Mouse (Mus musculus) liver, adult 2 months (tissue): ENCODE results near the gene Krt78. TPM values are rescaled to one million over a fixed set of nuclear protein-coding genes. Genes with fewer than 3 reads are reported as not detected.

ENCODE experiments used
- DNase-seq: peaks from one replicate; pipeline ENCODE4 v3.0.0-alpha.2; 2011; ENCODE audit warnings: low read depth, low spot score; ENCODE audit errors: extremely low read depth
- H3K27ac ChIP-seq: fragments of 200-500 bp; replicated peaks from 2 replicates; pipeline ENCODE4 v1.5.1; 2012; ENCODE audit warnings: low read depth, mild to moderate bottlenecking, control low read depth, inconsistent platforms, low read length; ENCODE audit not compliant: insufficient read depth
- H3K27me3 ChIP-seq: fragments of 200-500 bp; 2 replicates; pipeline ENCODE4 v1.6.1; 2012; ENCODE audit warnings: mild to moderate bottlenecking, moderate library complexity, low read length, inconsistent platforms; ENCODE audit not compliant: control insufficient read depth, insufficient read depth
- H3K36me3 ChIP-seq: fragments of 200-500 bp; 2 replicates; pipeline ENCODE4 v1.6.1; 2012; ENCODE audit warnings: low read length, inconsistent platforms; ENCODE audit not compliant: control insufficient read depth, insufficient read depth
- H3K4me1 ChIP-seq: fragments of 200-500 bp; 2 replicates; pipeline ENCODE4 v1.6.1; 2011; ENCODE audit warnings: low read length; ENCODE audit not compliant: control insufficient read depth, insufficient read depth
- H3K4me3 ChIP-seq: fragments of 200-500 bp; 2 replicates; pipeline ENCODE4 v1.5.1; 2011; ENCODE audit warnings: low read depth, mild to moderate bottlenecking, control low read depth, low read length, moderate library complexity; ENCODE audit not compliant: insufficient read depth
- H3K79me2 ChIP-seq: fragments of 200-500 bp; 2 replicates; pipeline ENCODE4 v1.6.1; 2012; ENCODE audit warnings: inconsistent platforms, mild to moderate bottlenecking, low read length, moderate library complexity; ENCODE audit not compliant: control insufficient read depth, insufficient read depth
- H3K9ac ChIP-seq: fragments of 200-500 bp; 2 replicates; pipeline ENCODE4 v1.6.1; 2012; ENCODE audit warnings: low read depth, mild to moderate bottlenecking, control low read depth, inconsistent platforms, low read length
- CTCF ChIP-seq: fragments of 200-500 bp; IDR thresholded peaks from 2 replicates; pipeline ENCODE4 v1.5.1; 2011; ENCODE audit warnings: low read depth, low read length, control low read depth
- POLR2A ChIP-seq: fragments of 200-500 bp; IDR thresholded peaks from 2 replicates; pipeline ENCODE4 v1.6.1; 2011; ENCODE audit warnings: low read length, control low read depth; ENCODE audit not compliant: insufficient read depth; ENCODE audit errors: extremely low read depth
- WGBS: fragments of 180-500 bp; shearing (Covaris S2); methylation state at CpG from one replicate; pipeline ENCODE4 v1.1.7; 2018; 5-methylcytosine and 5-hydroxymethylcytosine counted together
- polyA plus RNA-seq: library from polyadenylated mRNA; depleted of rRNA; stranded (reverse); fragments of >200 nt; gene quantifications from 2 replicates; pipeline ENCODE4 v1.2.3, GENCODE M21; 2012
- total RNA-seq: library from RNA; depleted of rRNA; stranded (reverse); fragments of >200 nt; gene quantifications from 2 replicates; pipeline ENCODE4 v1.2.3, GENCODE M21; 2014

The Krt78 gene
- total and polyA plus RNA-seq, 2 experiments = not detected

DNA sequence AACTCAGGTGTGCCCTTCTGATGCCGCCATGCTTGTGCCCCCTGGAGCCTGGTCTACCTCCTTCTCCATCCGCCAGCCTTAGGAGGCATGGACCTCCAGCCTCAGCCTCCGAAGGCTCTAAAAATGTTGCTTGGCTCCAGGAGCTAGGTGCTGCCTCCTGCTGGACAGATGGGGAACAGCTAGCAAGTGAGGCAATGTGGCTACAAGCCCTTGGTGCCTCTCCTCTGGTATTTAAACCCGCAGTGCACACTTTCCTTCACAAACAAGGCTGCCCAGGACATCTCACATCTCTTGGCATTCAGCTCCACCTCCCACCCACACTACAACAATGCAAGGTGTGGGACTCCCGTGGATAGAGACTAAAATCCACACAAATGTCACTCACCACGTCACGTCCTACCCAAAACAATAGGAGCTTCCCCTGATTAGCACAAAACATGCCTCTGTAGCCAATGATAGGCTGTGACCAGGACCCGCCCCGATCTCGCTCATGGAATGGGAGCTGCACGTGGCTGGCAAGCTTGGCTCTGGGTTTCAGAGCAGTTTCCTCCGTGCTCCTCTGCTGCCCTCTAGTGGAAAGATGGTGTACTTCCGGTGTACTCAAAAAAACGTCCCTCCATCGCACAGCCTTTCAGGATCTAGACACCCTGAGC lies 30.0 kb upstream of the Krt78 start:
- TF ChIP-seq POLR2A = no peak
- peak; percentile 99 for TF ChIP-seq CTCF
- Histone ChIP-seq H3K9ac (peak overlapping the region; percentile 53), H3K4me1 (no peaks in the 10 kb centered on the region), H3K4me3 (no peak overlapping the region; the same call in 1 of the 2 replicates), H3K79me2 (no peaks in the 10 kb centered on the region), H3K36me3 (no peaks in the 10 kb centered on the region), H3K27me3 (no peaks in the 10 kb centered on the region), H3K27ac (peak overlapping the region; percentile 80)
- 6% methylated on average over 15 of the region's 15 CpGs for WGBS
- DNase-seq = peak; percentile 92

DNA sequence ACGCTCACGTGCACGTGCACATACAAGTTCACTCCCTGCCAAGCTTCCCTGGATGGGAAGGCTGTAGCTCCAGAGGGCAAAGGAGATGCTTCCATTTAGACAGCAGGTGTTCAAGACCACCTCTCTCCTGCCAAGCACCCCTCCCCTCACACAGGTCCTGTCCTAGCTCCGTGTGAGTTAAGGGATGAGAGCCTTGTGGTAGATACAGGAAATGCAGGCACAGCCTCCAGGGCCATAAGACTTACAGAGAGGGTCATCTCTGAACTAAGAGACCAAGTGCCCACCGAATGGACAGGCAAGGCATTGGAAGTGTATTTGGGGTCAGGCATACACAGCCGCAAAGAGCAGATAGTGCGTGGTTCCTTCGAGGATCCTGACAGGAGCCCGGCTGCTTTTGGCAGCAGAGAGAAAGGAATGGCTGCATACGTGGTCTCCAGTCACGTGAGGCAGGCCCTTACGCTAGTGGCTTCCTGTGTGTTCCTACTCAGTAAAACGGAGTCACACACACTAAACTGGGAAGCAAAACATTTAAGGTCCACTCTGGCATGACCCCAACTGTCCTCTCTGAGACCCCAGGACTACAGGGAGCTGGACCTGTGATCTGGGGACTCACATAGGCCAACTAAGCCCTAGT lies 29.3 kb upstream of the Krt78 start:
- Histone ChIP-seq H3K36me3 (no peaks in the 10 kb centered on the region), H3K4me3 (no peak overlapping the region), H3K27ac (no peak overlapping the region; the same call in 1 of the 2 replicates), H3K9ac (peak overlapping the region; percentile 4; the same call in 1 of the 2 replicates), H3K79me2 (no peaks in the 10 kb centered on the region), H3K4me1 (no peaks in the 10 kb centered on the region), H3K27me3 (no peaks in the 10 kb centered on the region)
- no peak for DNase-seq
- no peak for TF ChIP-seq POLR2A
- TF ChIP-seq CTCF = no peak
- 79% methylated on average over 13 of the region's 13 CpGs for WGBS

DNA sequence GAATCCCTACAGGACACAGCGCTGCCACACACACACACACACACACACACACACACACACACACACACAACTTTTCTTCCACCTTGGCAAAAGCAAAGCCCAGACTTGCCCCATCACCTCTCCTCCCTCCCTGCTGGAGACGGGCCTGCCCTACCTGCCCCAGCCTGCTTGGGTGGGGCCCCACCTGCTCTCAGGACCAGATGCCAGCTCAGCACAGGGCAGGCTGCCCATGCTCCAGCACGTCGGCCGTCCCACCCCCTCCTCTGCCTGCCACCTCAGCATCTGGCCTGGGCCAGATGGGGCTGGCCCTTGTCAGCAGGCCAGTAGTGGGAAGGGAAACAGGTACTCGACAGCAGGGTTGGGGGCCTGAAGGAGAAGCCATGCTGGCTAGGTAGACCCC lies 26.8 kb upstream of the Krt78 start:
- Histone ChIP-seq H3K4me3 (no peak overlapping the region), H3K36me3 (no peaks in the 10 kb centered on the region), H3K27ac (0 out of 2 replicates have a peak overlapping the region, but pooled peaks have one; percentile 19), H3K79me2 (no peaks in the 10 kb centered on the region), H3K9ac (no peak overlapping the region), H3K27me3 (no peaks in the 10 kb centered on the region), H3K4me1 (peaks cover 12% of the 10 kb centered on the region)
- WGBS = 47% methylated on average over 6 of the region's 6 CpGs
- TF ChIP-seq POLR2A (no peak), CTCF (no peak)
- DNase-seq = no peak

DNA sequence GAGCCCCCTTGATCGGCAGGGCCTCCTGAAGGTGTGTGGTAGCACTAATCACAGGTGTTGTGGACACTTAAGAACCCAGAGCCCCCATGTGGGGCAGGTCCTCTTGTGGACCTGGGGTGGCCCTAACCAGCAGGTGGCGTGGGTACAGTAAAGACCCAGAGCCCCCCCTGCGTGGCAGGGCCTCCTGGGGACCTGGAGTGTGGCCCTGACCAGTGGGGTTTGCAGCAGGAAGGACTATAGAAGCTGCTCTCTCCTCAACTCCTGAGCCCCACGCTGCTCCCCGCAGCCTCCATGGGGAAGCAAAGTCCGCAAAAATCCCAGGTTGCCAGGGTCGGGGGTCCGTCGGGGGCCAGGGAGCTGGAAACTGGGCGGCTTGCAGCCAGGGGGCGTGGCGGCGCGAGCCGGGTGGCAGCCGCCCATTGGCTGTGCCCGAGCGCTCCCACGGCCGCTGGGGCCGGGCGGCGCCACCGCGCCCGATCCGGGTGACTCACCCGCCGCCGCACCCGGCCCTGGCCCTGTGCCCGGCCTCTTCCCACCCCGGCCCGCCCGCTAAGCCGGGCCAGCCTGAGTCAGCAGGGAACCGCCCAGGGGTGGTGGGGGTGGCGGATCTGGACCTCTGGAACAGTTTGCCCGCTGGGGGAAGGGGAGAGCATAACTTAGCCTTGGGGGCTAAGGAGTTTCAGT lies 23.1 kb upstream of the Krt78 start:
- WGBS = 3% methylated on average over 38 of the region's 39 CpGs

DNA sequence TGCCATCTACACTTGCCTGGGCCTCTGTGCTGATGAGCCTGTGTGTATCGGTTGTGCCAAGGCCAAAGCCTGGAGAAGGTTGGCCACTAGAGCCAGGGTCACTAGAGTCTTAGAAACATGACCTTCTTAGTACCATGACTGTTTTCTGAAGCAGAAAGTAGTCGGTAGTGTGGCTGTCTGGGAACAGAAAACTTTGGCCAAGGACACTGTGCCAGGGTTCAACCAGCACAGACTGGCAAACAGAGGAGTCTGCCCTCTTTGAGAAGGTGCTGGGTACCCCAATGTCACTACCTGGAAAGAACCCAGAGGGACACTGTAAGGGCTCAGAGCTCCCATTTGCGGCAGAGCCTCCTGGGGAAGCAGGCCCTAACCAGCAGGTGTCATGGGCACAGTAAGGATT lies 22.6 kb upstream of the Krt78 start:
- TF ChIP-seq POLR2A = no peak
- TF ChIP-seq CTCF = no peak

More for the DNA sequence above, 23.1 kb upstream of the Krt78 start:
- Histone ChIP-seq H3K27me3 (no peaks in the 10 kb centered on the region), H3K27ac (peak overlapping the region; percentile 74), H3K4me1 (peaks cover 12% of the 10 kb centered on the region), H3K36me3 (no peaks in the 10 kb centered on the region), H3K9ac (peak overlapping the region; percentile 67), H3K4me3 (peak overlapping the region; percentile 48; the same call in 1 of the 2 replicates), H3K79me2 (no peaks in the 10 kb centered on the region)
- TF ChIP-seq CTCF (peak; percentile 16; the same call in 1 of the 2 replicates), POLR2A (0 out of 2 replicates have a peak, but pooled peaks have one; percentile 3)
- peak; percentile 54 for DNase-seq

More for the DNA sequence above, 22.6 kb upstream of the Krt78 start:
- H3K36me3 ChIP-seq = no peaks in the 10 kb centered on the region
- no peaks in the 10 kb centered on the region for H3K79me2 ChIP-seq
- no peak overlapping the region for H3K4me3 ChIP-seq
- WGBS = 20% methylated on average over 3 of the region's 3 CpGs
- peak overlapping the region; percentile 67 for H3K9ac ChIP-seq
- DNase-seq = peak; percentile 72
- H3K27me3 ChIP-seq = no peaks in the 10 kb centered on the region
- peaks cover 12% of the 10 kb centered on the region for H3K4me1 ChIP-seq
- peak overlapping the region; percentile 74 for H3K27ac ChIP-seq
